Mouse (Mus musculus) midbrain, embryonic 16.5 days (tissue): ENCODE results near the gene Igf1r. TPM values are rescaled to one million over a fixed set of nuclear protein-coding genes. Genes with fewer than 3 reads are reported as not detected.

Source experiments
- ATAC-seq: fragments of 200-750 bp; cut with Nextera tagmentation; 2 replicates; pipeline ENCODE4 v1.8.0; 2017; ENCODE audit warnings: moderate TSS enrichment
- H3K27ac ChIP-seq: fragments of 300-500 bp; sonication (generic); 2 replicates; pipeline ENCODE4 v1.5.1; 2014; ENCODE audit warnings: mild to moderate bottlenecking, low read length, mixed read lengths
- H3K27me3 ChIP-seq: fragments of 300-500 bp; sonication (generic); 2 replicates; pipeline ENCODE4 v1.6.1; 2014; ENCODE audit warnings: low read depth, low read length, mixed read lengths; ENCODE audit not compliant: control insufficient read depth, insufficient read depth
- H3K36me3 ChIP-seq: fragments of 300-500 bp; sonication (generic); 2 replicates; pipeline ENCODE4 v1.6.1; 2014; ENCODE audit warnings: mild to moderate bottlenecking, low read length, moderate library complexity, mixed read lengths; ENCODE audit not compliant: control insufficient read depth, insufficient read depth
- H3K4me1 ChIP-seq: fragments of 300-500 bp; sonication (generic); 2 replicates; pipeline ENCODE4 v1.6.1; 2014; ENCODE audit warnings: mild to moderate bottlenecking, low read length, mixed read lengths; ENCODE audit not compliant: control insufficient read depth, insufficient read depth
- H3K4me2 ChIP-seq: fragments of 300-500 bp; sonication (generic); 2 replicates; pipeline ENCODE4 v1.6.1; 2014; ENCODE audit warnings: mild to moderate bottlenecking, low read length, mixed read lengths
- H3K4me3 ChIP-seq: fragments of 300-500 bp; sonication (generic); 2 replicates; pipeline ENCODE4 v1.5.1; 2014; ENCODE audit warnings: low read depth, mild to moderate bottlenecking, low read length, moderate library complexity, mixed read lengths
- H3K9ac ChIP-seq: fragments of 300-500 bp; sonication (generic); 2 replicates; pipeline ENCODE4 v1.6.1; 2014; ENCODE audit warnings: low read depth, low read length, mixed read lengths
- H3K9me3 ChIP-seq: fragments of 300-500 bp; sonication (generic); replicated peaks from 2 replicates; pipeline ENCODE4 v1.6.1; 2014; ENCODE audit warnings: mild to moderate bottlenecking, low read length, mixed read lengths; ENCODE audit not compliant: control insufficient read depth, poor library complexity, severe bottlenecking
- WGBS: fragments of 180-500 bp; shearing (Covaris S2); extraction: QIAGEN DNeasy Blood & Tissue Kit; methylation state at CpG from one replicate; pipeline ENCODE4 v1.1.7; 2014; 5-methylcytosine and 5-hydroxymethylcytosine counted together
- polyA plus RNA-seq: library from polyadenylated mRNA; unstranded; fragments of >200 nt; fragmentation: Nextera tagmentation; extraction: Ambion mirVana; gene quantifications from 2 replicates; pipeline ENCODE4 v1.2.1, GENCODE M21; 2015

The Igf1r gene
- polyA plus RNA-seq, 1 experiment from 2014 or later, result 21.5 TPM

GRCm38 (mm10) chr7:68044621-68045020 is 92.0 kb downstream of the Igf1r start:
- Histone ChIP-seq H3K4me3 (no peak overlapping the region), H3K9me3 (no peaks in the 10 kb centered on the region), H3K4me2 (no peak overlapping the region), H3K36me3 (no peaks in the 10 kb centered on the region), H3K27ac (no peak overlapping the region), H3K9ac (no peak overlapping the region), H3K27me3 (no peaks in the 10 kb centered on the region), H3K4me1 (no peaks in the 10 kb centered on the region; the same call in 1 of the 2 replicates)
- ATAC-seq, result no peak
- WGBS, result 83% methylated on average over 4 of the region's 4 CpGs

DNA sequence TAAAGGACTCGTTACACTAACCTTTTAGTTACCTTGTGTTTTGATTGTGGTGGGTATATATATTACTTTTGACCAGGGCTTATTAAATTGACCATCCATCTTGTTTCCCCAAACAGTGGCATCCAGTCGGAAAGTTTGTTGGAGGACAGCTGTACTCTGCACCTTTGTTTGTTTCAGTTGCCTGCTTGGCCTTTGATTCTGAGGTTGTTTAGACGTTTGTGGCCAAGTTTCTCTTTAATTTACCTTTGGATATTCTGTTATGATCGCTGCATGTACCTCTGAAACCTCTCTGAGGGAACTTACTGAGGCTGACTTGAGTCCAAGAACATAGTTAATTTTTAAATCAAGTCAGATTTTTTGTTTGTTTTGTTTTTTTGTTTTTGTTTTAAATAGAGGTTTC is 94.5 kb downstream of the Igf1r start:
- Histone ChIP-seq H3K36me3 (no peaks in the 10 kb centered on the region), H3K4me3 (no peak overlapping the region), H3K9ac (no peak overlapping the region), H3K4me2 (no peak overlapping the region), H3K9me3 (no peaks in the 10 kb centered on the region), H3K27ac (no peak overlapping the region), H3K4me1 (no peaks in the 10 kb centered on the region; the same call in 1 of the 2 replicates), H3K27me3 (no peaks in the 10 kb centered on the region)
- 84% methylated on average over 4 of the region's 4 CpGs for WGBS
- ATAC-seq, result no peak

GRCm38 (mm10) chr7:68048532-68048931 is 95.9 kb downstream of the Igf1r start:
- Histone ChIP-seq H3K9ac (no peak overlapping the region), H3K36me3 (no peaks in the 10 kb centered on the region), H3K27me3 (no peaks in the 10 kb centered on the region), H3K27ac (no peak overlapping the region), H3K4me2 (no peak overlapping the region), H3K4me1 (peaks cover 9% of the 10 kb centered on the region), H3K4me3 (no peak overlapping the region), H3K9me3 (no peaks in the 10 kb centered on the region)
- no peak for ATAC-seq
- 80% methylated on average over 4 of the region's 4 CpGs for WGBS

GRCm38 (mm10) chr7:68049048-68049447 is 96.4 kb downstream of the Igf1r start:
- H3K4me2 ChIP-seq, result no peak overlapping the region
- WGBS, result 83% methylated on average over 7 of the region's 7 CpGs

GRCm38 (mm10) chr7:68053002-68053624 is 100.5 kb downstream of the Igf1r start:
- Histone ChIP-seq H3K36me3 (no peaks in the 10 kb centered on the region), H3K27ac (no peak overlapping the region), H3K9ac (no peak overlapping the region), H3K9me3 (no peaks in the 10 kb centered on the region), H3K4me1 (peaks cover 15% of the 10 kb centered on the region), H3K4me3 (no peak overlapping the region), H3K27me3 (no peaks in the 10 kb centered on the region), H3K4me2 (no peak overlapping the region)
- no peak for ATAC-seq
- WGBS, result 72% methylated on average over 10 of the region's 10 CpGs

More at GRCm38 (mm10) chr7:68049048-68049447, 96.4 kb downstream of the Igf1r start:
- Histone ChIP-seq H3K36me3 (no peaks in the 10 kb centered on the region), H3K9me3 (no peaks in the 10 kb centered on the region), H3K27me3 (no peaks in the 10 kb centered on the region), H3K4me1 (peaks cover 12% of the 10 kb centered on the region), H3K4me3 (no peak overlapping the region), H3K9ac (no peak overlapping the region), H3K27ac (no peak overlapping the region)
- ATAC-seq, result no peak

DNA sequence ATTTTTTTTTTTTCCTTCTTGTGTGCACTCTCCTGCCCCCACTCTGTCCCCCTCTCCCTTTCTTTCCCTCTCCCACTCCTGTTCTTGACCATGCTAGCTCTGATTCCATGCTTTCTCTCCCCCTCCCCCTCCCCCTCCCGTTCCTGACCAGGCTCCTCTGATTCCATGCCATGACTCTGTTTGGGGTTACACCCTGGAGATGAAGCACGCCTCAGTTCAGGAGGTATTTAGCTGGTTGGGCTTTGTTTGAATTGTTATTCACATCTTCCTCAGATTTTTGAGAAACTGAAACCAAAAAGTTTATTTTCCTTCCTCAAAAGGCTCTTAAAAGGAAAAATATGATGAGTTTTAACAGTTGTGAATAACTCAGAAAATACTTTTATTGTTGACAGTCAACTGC is 101.9 kb downstream of the Igf1r start:
- Histone ChIP-seq H3K4me2 (no peak overlapping the region), H3K9me3 (no peaks in the 10 kb centered on the region), H3K9ac (no peak overlapping the region), H3K36me3 (no peaks in the 10 kb centered on the region), H3K4me3 (no peak overlapping the region), H3K27me3 (no peaks in the 10 kb centered on the region), H3K27ac (no peak overlapping the region), H3K4me1 (peaks cover 15% of the 10 kb centered on the region)
- 39% methylated on average over 2 of the region's 2 CpGs for WGBS
- no peak for ATAC-seq

DNA sequence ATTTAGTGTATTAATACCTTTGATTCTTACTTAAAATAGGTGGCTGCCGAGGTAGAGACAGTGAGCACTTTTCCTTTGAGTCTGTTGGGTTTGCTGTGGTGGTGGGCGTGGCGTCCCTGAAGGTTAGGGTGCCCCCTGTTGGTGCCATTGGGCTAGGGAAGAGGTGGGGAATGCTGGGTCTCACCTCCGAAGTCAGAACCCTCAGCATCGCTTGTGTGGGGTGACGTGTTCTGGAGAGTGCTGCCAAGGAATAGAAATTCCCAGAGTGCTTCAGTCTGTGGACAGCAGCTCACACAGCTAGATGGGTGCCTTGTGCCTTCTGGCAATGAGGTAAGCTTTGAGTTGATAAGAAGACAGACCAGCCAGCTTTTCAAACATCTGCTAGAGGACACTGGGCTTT is 102.3 kb downstream of the Igf1r start:
- Histone ChIP-seq H3K4me3 (no peak overlapping the region), H3K36me3 (no peaks in the 10 kb centered on the region), H3K4me1 (peaks cover 15% of the 10 kb centered on the region), H3K27ac (no peak overlapping the region), H3K4me2 (no peak overlapping the region), H3K9ac (no peak overlapping the region), H3K27me3 (no peaks in the 10 kb centered on the region), H3K9me3 (no peaks in the 10 kb centered on the region)
- no peak for ATAC-seq
- 81% methylated on average over 6 of the region's 6 CpGs for WGBS

DNA sequence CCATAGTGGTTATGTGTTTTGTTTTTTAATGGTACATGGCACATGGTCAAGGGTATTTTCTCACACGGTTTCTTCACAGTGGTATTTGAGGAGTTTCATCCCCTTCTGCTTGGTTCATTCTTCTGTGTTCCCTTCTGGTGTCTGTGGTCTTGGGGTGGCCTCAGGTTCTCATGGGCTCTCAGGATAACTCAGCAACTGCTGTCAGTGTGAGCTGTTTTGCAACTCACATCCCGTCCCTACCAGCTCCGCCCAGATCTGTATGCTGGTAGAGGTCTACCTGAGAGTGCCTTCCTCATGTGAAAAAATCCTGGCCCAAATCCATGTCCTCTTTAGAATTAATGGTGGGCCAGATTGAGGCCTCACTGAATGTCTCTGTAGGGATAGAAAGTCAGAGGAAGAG is 104.4 kb downstream of the Igf1r start:
- H3K27ac ChIP-seq, result no peak overlapping the region
- H3K27me3 ChIP-seq, result no peaks in the 10 kb centered on the region
- ATAC-seq, result no peak
- WGBS, result 92% methylated on average over 3 of the region's 3 CpGs
- no peak overlapping the region for H3K4me3 ChIP-seq
- H3K9me3 ChIP-seq, result no peaks in the 10 kb centered on the region
- no peak overlapping the region for H3K4me2 ChIP-seq
- H3K4me1 ChIP-seq, result peaks cover 21% of the 10 kb centered on the region
- H3K36me3 ChIP-seq, result no peaks in the 10 kb centered on the region
- no peak overlapping the region for H3K9ac ChIP-seq

DNA sequence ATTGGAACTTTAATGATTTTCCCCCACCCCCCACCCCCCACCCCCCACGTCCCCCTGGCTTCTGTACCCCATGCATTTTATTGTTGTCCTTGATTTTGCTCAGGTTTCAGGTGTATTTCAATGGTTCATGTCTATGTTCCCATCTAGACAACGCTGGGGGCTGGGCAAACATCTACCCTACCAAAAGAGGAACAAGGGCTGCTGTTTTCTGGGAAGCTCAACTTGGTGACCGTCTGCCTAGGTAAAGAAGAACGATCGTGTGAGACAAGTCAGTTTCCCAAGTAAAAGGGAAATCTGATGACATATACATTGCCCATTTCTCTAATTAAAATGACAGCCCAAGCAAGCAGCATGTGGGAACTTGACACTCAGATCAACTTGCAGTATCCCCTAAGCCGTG is 107.1 kb downstream of the Igf1r start:
- 85% methylated on average over 6 of the region's 6 CpGs for WGBS
- Histone ChIP-seq H3K27me3 (no peaks in the 10 kb centered on the region), H3K4me3 (no peak overlapping the region), H3K4me1 (peaks cover 14% of the 10 kb centered on the region; the same call in 1 of the 2 replicates), H3K9ac (no peak overlapping the region), H3K27ac (no peak overlapping the region), H3K36me3 (no peaks in the 10 kb centered on the region), H3K4me2 (no peak overlapping the region), H3K9me3 (no peaks in the 10 kb centered on the region)
- no peak for ATAC-seq
